Mouse (Mus musculus) spleen, adult 2 months (tissue): ENCODE results near the gene Nxph4. TPM values are rescaled to one million over a fixed set of nuclear protein-coding genes. Genes with fewer than 3 reads are reported as not detected.
A peak's percentile ranks its signal among the peaks of the same experiment; 100 is the strongest.

Experiments used
- DNase-seq, 2 experiments: peaks; one replicate each; pipeline versions ENCODE4 v3.0.0 to v3.0.0-alpha.2; 2012 to 2021; ENCODE audit warnings: low spot score in 2 of 2, low read depth in 1 of 2
- H3K27ac ChIP-seq: fragments of 200-500 bp; 2 replicates; pipeline ENCODE4 v1.5.1; 2012; ENCODE audit warnings: low read length, inconsistent platforms; ENCODE audit not compliant: insufficient read depth
- H3K27me3 ChIP-seq: fragments of 200-500 bp; 2 replicates; pipeline ENCODE4 v1.6.1; 2012; ENCODE audit warnings: mild to moderate bottlenecking, moderate library complexity, low read length, inconsistent platforms; ENCODE audit not compliant: control insufficient read depth, insufficient read depth
- H3K36me3 ChIP-seq: fragments of 200-500 bp; 2 replicates; pipeline ENCODE4 v1.6.1; 2012; ENCODE audit warnings: mild to moderate bottlenecking, low read length, inconsistent platforms; ENCODE audit not compliant: control insufficient read depth, insufficient read depth
- H3K4me1 ChIP-seq: fragments of 200-500 bp; 2 replicates; pipeline ENCODE4 v1.6.1; 2011; ENCODE audit warnings: inconsistent platforms; ENCODE audit not compliant: control insufficient read depth, insufficient read depth, insufficient read length
- H3K4me3 ChIP-seq: fragments of 200-500 bp; 2 replicates; pipeline ENCODE4 v1.5.1; 2011; ENCODE audit warnings: mild to moderate bottlenecking, inconsistent platforms; ENCODE audit not compliant: insufficient read depth, insufficient read length; ENCODE audit errors: extremely low read depth
- CTCF ChIP-seq: fragments of 200-500 bp; IDR thresholded peaks from 2 replicates; pipeline ENCODE4 v1.5.1; 2011; ENCODE audit warnings: mild to moderate bottlenecking, inconsistent platforms; ENCODE audit not compliant: insufficient read depth, insufficient read length, insufficient replicate concordance; ENCODE audit errors: extremely low read depth
- POLR2A ChIP-seq: fragments of 200-500 bp; IDR thresholded peaks from 2 replicates; pipeline ENCODE4 v1.6.1; 2011; ENCODE audit warnings: low read depth, low read length, inconsistent platforms
- WGBS: fragments of 180-500 bp; shearing (Covaris S2); methylation state at CpG from one replicate; pipeline ENCODE4 v1.1.7; 2018; 5-methylcytosine and 5-hydroxymethylcytosine counted together
- polyA plus RNA-seq: library from polyadenylated mRNA; depleted of rRNA; stranded (reverse); fragments of >200 nt; gene quantifications from 2 replicates; pipeline ENCODE4 v1.2.3, GENCODE M21; 2012; rRNA removed

Nxph4 gene
- polyA plus RNA-seq, result not detected in 2 replicates

GRCm38 (mm10) chr10:127534036-127534928, at the start of gene Nxph4:
TSS of gene Nxph4 (minus strand) at chr10:127534559.
- no peaks in the 10 kb centered on the region for H3K36me3 ChIP-seq
- no peak for TF ChIP-seq POLR2A
- no peak for TF ChIP-seq CTCF
- peak within 1 kb of the TSS; percentile 46; the same call in 1 of the 2 replicates for H3K4me3 ChIP-seq
- no peak for DNase-seq
- WGBS, result 1% methylated on average over 69 of the region's 78 CpGs
- H3K27me3 ChIP-seq, result peaks cover 28% of the 10 kb centered on the region
- H3K27ac ChIP-seq, result no peak within 1 kb of the TSS
- H3K4me1 ChIP-seq, result peaks cover 13% of the 10 kb centered on the region

- Histone ChIP-seq H3K4me3 (no peak overlapping the region), H3K27ac (no peak overlapping the region), H3K4me1 (no peaks in the 10 kb centered on the region), H3K36me3 (no peaks in the 10 kb centered on the region), H3K27me3 (no peaks in the 10 kb centered on the region)
- 85% methylated on average over 8 of the region's 8 CpGs for WGBS
- no peak for TF ChIP-seq CTCF
- TF ChIP-seq POLR2A, result no peak
- DNase-seq, result no peak
Measured at GRCm38 (mm10) chr10:127583649-127584048, 49.3 kb upstream of the Nxph4 start.

- no peak for DNase-seq
- no peak for TF ChIP-seq CTCF
- no peak for TF ChIP-seq POLR2A
- H3K36me3 ChIP-seq, result no peaks in the 10 kb centered on the region
- no peak overlapping the region for H3K4me3 ChIP-seq
- H3K27me3 ChIP-seq, result no peaks in the 10 kb centered on the region
- H3K27ac ChIP-seq, result no peak overlapping the region
- WGBS, result 92% methylated on average over 9 of the region's 9 CpGs
- no peaks in the 10 kb centered on the region for H3K4me1 ChIP-seq
Measured at GRCm38 (mm10) chr10:127581291-127581690, 46.9 kb upstream of the Nxph4 start.

- no peaks in the 10 kb centered on the region for H3K4me1 ChIP-seq
- H3K36me3 ChIP-seq, result no peaks in the 10 kb centered on the region
- no peak overlapping the region for H3K4me3 ChIP-seq
- no peak overlapping the region for H3K27ac ChIP-seq
- H3K27me3 ChIP-seq, result no peaks in the 10 kb centered on the region
- no peak for DNase-seq
- WGBS, result 86% methylated on average over 15 of the region's 15 CpGs
- TF ChIP-seq POLR2A (no peak), CTCF (no peak)
Measured at GRCm38 (mm10) chr10:127577982-127578381, 43.6 kb upstream of the Nxph4 start.

- no peaks in the 10 kb centered on the region for H3K4me1 ChIP-seq
- no peak overlapping the region for H3K27ac ChIP-seq
- no peaks in the 10 kb centered on the region for H3K27me3 ChIP-seq
- no peak for DNase-seq
- no peak overlapping the region for H3K4me3 ChIP-seq
- H3K36me3 ChIP-seq, result no peaks in the 10 kb centered on the region
- WGBS, result 83% methylated on average over 9 of the region's 9 CpGs
- no peak for TF ChIP-seq CTCF
- no peak for TF ChIP-seq POLR2A
Measured at GRCm38 (mm10) chr10:127577156-127577555, 42.8 kb upstream of the Nxph4 start.

- TF ChIP-seq POLR2A (no peak), CTCF (peak; percentile 67; the same call in 1 of the 2 replicates)
- Histone ChIP-seq H3K4me3 (no peak overlapping the region), H3K27me3 (no peaks in the 10 kb centered on the region), H3K4me1 (no peaks in the 10 kb centered on the region), H3K27ac (no peak overlapping the region), H3K36me3 (no peaks in the 10 kb centered on the region)
- peak in 1 of 2 experiments; percentile 42 for DNase-seq
- WGBS, result 55% methylated on average over 18 of the region's 18 CpGs
Measured at GRCm38 (mm10) chr10:127576381-127576961, 42.1 kb upstream of the Nxph4 start.

GRCm38 (mm10) chr10:127575741-127576140, 41.4 kb upstream of the Nxph4 start:
- no peaks in the 10 kb centered on the region for H3K27me3 ChIP-seq
- H3K4me1 ChIP-seq, result no peaks in the 10 kb centered on the region
- H3K36me3 ChIP-seq, result no peaks in the 10 kb centered on the region

More at GRCm38 (mm10) chr10:127575741-127576140, 41.4 kb upstream of the Nxph4 start:
- H3K27ac ChIP-seq, result no peak overlapping the region
- TF ChIP-seq CTCF, result no peak
- TF ChIP-seq POLR2A, result no peak
- DNase-seq, result no peak
- H3K4me3 ChIP-seq, result no peak overlapping the region
- WGBS, result 90% methylated on average over 7 of the region's 7 CpGs
